Mouse (Mus musculus): ENCODE results near the gene Mtfr2.

DNA sequence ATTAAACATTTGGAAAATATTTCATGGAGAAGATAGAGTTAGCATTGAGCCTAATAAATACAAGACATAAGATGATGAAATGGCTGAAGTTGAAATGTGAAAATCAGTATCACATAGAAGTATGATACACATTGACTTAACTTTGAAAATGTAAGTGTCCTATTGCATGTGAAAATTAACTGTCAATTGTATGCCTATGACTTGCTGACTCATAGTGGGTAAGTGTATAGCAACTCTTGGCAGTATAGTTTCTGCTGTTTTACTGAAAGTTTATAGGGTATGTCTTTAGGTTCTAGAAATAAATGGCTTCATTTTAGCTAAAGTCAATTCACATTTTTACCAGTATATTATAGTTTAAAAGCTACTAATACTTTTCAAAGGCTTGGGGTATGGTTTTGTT lies 21.3 kb upstream of the Mtfr2 start:
- TF ChIP-seq CTCF (IDR thresholded peaks at IDR 0.05; ENCODE audit: insufficient read depth, low read depth, low read length) (no peak), POLR2A (IDR thresholded peaks at IDR 0.05; ENCODE audit: insufficient read depth, low read depth, low read length) (no peak)
